In the genomic region with DNA sequence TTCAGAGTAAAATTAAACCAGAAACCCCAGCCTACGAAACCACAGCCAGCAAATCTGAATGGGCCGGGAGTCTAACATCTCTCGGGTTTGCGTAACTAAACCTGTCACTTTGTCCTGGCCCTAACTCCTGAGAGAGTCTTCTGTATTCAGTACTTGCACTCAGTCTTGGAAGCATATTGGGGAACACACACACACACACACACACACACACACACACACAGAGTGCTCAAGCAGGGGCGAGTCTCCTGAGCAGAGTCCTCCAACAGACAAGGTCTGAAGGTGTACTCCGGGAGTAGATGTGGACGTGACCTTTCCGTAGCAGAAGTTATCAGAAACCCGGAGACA, we compare ENCODE assay signal across 8 mouse cellular contexts. TPM values are rescaled to one million over a fixed set of nuclear protein-coding genes. Genes with fewer than 3 reads are reported as not detected.
DNase-seq lines count a peak whose midpoint lies in the region; ATAC-seq and TF ChIP-seq lines count a peak whose summit lies in the region.

No protein-coding gene starts in this region.

- no peaks in the 10 kb centered on the region for H3K36me3 ChIP-seq in lung, embryonic 16.5 days (ENCODE audit: control insufficient read depth, insufficient read depth, low read length)
- peaks cover 8% of the 10 kb centered on the region; the same call in 1 of the 2 replicates for H3K36me3 ChIP-seq in forebrain, embryonic 12.5 days (replicated peaks)
- H3K36me3 ChIP-seq in limb, embryonic 14.5 days (ENCODE audit: control insufficient read depth, insufficient read depth, low read length) = no peaks in the 10 kb centered on the region
- H3K36me3 ChIP-seq in splenic B cell, adult 2 months (ENCODE audit: control insufficient read depth, insufficient read depth, low read length, poor library complexity, severe bottlenecking) = no peaks in the 10 kb centered on the region

- peaks cover 33% of the 10 kb centered on the region for H3K27me3 ChIP-seq in lung, embryonic 16.5 days (ENCODE audit: control insufficient read depth, insufficient read depth, low read depth, low read length)
- H3K27me3 ChIP-seq in forebrain, embryonic 12.5 days = peaks cover 32% of the 10 kb centered on the region
- H3K27me3 ChIP-seq in limb, embryonic 14.5 days (ENCODE audit: control insufficient read depth, insufficient read depth, low read length) = peaks cover 41% of the 10 kb centered on the region
- H3K27me3 ChIP-seq in splenic B cell, adult 2 months (ENCODE audit: control insufficient read depth, insufficient read depth, low read length, poor library complexity, severe bottlenecking) = peaks cover 1% of the 10 kb centered on the region; the same call in 1 of the 2 replicates

- H3K9ac ChIP-seq in lung, embryonic 16.5 days (ENCODE audit: low read length) = no peak overlapping the region
- H3K9ac ChIP-seq in forebrain, embryonic 12.5 days = peak overlapping the region; percentile 74
- 0 out of 2 replicates have a peak overlapping the region, but pooled peaks have one; percentile 57 for H3K9ac ChIP-seq in limb, embryonic 14.5 days (ENCODE audit: low read depth, low read length, severe bottlenecking)

- no peaks in the 10 kb centered on the region for H3K9me3 ChIP-seq in lung, embryonic 16.5 days (ENCODE audit: control insufficient read depth, low read length)
- H3K9me3 ChIP-seq in forebrain, embryonic 12.5 days = no peaks in the 10 kb centered on the region
- H3K9me3 ChIP-seq in limb, embryonic 14.5 days (ENCODE audit: control insufficient read depth, low read length) = no peaks in the 10 kb centered on the region

- WGBS in lung, embryonic 16.5 days = under 1% methylated on average over 9 of the region's 9 CpGs
- WGBS in forebrain, embryonic 12.5 days = under 1% methylated on average over 9 of the region's 9 CpGs
- 0% methylated on average over 9 of the region's 9 CpGs for WGBS in limb, embryonic 14.5 days

- H3K27ac ChIP-seq in lung, embryonic 16.5 days (ENCODE audit: low read length) = no peak overlapping the region
- H3K27ac ChIP-seq in forebrain, embryonic 12.5 days = peak overlapping the region; percentile 86
- H3K27ac ChIP-seq in limb, embryonic 14.5 days (replicated peaks; ENCODE audit: low read depth, low read length) = no peak overlapping the region

- H3K4me3 ChIP-seq in lung, embryonic 16.5 days (ENCODE audit: low read length) = peak overlapping the region; percentile 69
- peak overlapping the region; percentile 76 for H3K4me3 ChIP-seq in forebrain, embryonic 12.5 days (replicated peaks)
- peak overlapping the region; percentile 68 for H3K4me3 ChIP-seq in limb, embryonic 14.5 days (replicated peaks; ENCODE audit: low read length)

- no peak for TF ChIP-seq POLR2A in limb, embryonic 14.5 days (IDR thresholded peaks at IDR 0.05; ENCODE audit: borderline replicate concordance, extremely low read depth, insufficient read depth, insufficient read length)

- 0 out of 2 replicates have a peak, but pooled peaks have one; percentile 6 for ATAC-seq in lung, embryonic 16.5 days (ENCODE audit: low read depth)
- no peak for ATAC-seq in forebrain, embryonic 12.5 days (ENCODE audit: low FRiP score)
- ATAC-seq in limb, embryonic 14.5 days (ENCODE audit: low FRiP score, low read depth) = no peak
- no peak for ATAC-seq in erythroblast, adult 5-6 weeks (replicated peaks; ENCODE audit: low FRiP score, poor library complexity, severe bottlenecking)

- H3K4me2 ChIP-seq in lung, embryonic 16.5 days (ENCODE audit: low read depth, low read length) = peak overlapping the region; percentile 100
- H3K4me2 ChIP-seq in forebrain, embryonic 12.5 days = peak overlapping the region; percentile 97
- peak overlapping the region; percentile 99 for H3K4me2 ChIP-seq in limb, embryonic 14.5 days (replicated peaks; ENCODE audit: low read depth, low read length, severe bottlenecking)

- no peak for DNase-seq in lung, postnatal 25 days (ENCODE audit: low spot score)
- no peak for DNase-seq in limb, embryonic 14.5 days (ENCODE audit: low spot score)
- peak; percentile 37 for DNase-seq in splenic B cell, adult 2 months (ENCODE audit: low read depth, low spot score)
- no peak for DNase-seq in retina, postnatal 1 day
- DNase-seq in gastrocnemius, postnatal 4 days (ENCODE audit: low spot score in 2 of 2) = no peak

- peaks cover 26% of the 10 kb centered on the region for H3K4me1 ChIP-seq in lung, embryonic 16.5 days (replicated peaks; ENCODE audit: control insufficient read depth, insufficient read depth, low read length)
- peaks cover 36% of the 10 kb centered on the region for H3K4me1 ChIP-seq in forebrain, embryonic 12.5 days
- peaks cover 16% of the 10 kb centered on the region; the same call in 1 of the 2 replicates for H3K4me1 ChIP-seq in limb, embryonic 14.5 days (ENCODE audit: control insufficient read depth, insufficient read depth, low read length)

RNA-seq across cellular contexts. Expression of gene Rhbdl3, which starts 1.3 kb away (rescaled TPM):
- polyA plus RNA-seq in lung, embryonic 16.5 days (2015; fragmentation: Nextera tagmentation; extraction: Ambion mirVana) = 1.5 and 1.7 TPM in 2 replicates
- polyA plus RNA-seq in forebrain, embryonic 12.5 days (2016; fragmentation: Nextera tagmentation; extraction: Ambion mirVana) = 20.8 and 21.3 TPM in 2 replicates
- polyA plus RNA-seq in limb, embryonic 14.5 days (2012; rRNA removed) = 6.0 and 6.8 TPM in 2 replicates
- polyA plus RNA-seq in limb, embryonic 14.5 days (2014; fragmentation: Nextera tagmentation; extraction: Ambion mirVana) = 4.8 and 6.1 TPM in 2 replicates
- not detected in 2 replicates for total RNA-seq in erythroblast, adult 5-6 weeks (2015; ENCODE audit: low replicate concordance)
- not detected in 2 replicates for total RNA-seq in erythroblast, adult 5-6 weeks (2017; ENCODE audit: low replicate concordance)
- total RNA-seq in gastrocnemius, postnatal 4 days (2021) = 10 to 100 TPM in 1 of 2 experiments, 1 to 10 TPM in 1; 9.7 to 11.5 TPM
